Comparison of ENCODE assay signal across 12 mouse cellular contexts in genomic region chr15:40453235-40453634, GRCm38 (mm10).
"Had no signal": no experiment of that assay in that cellular context is flagged by ENCODE, and none has a peak within 500 bp of the region (broad histone marks: within the 10 kb centered on the region; RNA-seq: fewer than 3 reads in every experiment).

No protein-coding gene starts in this region.

- DNase-seq: retina, postnatal 1 day; right cerebral cortex, adult 18-20 months; right cerebral cortex, postnatal 14 days; right cerebral cortex, postnatal 25 days; right cerebral cortex, postnatal 4 days; spleen, adult 18-20 months; thymus, adult 18-20 months; thymus, adult 2 months; thymus, postnatal 14 days; thymus, postnatal 25 days; thymus, postnatal 36 days; thymus, postnatal 4 days had no signal
